Mouse (Mus musculus) kidney, embryonic 16.5 days (tissue): Measurements from ENCODE around the gene Bcl11a. TPM values are rescaled to one million over a fixed set of nuclear protein-coding genes. Genes with fewer than 3 reads are reported as not detected.

ENCODE experiments used
- ATAC-seq: fragments of 200-750 bp; cut with Nextera tagmentation; 2 replicates; pipeline ENCODE4 v1.8.0; 2017; ENCODE audit warnings: moderate TSS enrichment; ENCODE audit not compliant: low FRiP score, low TSS enrichment
- H3K27ac ChIP-seq: fragments of 300-500 bp; sonication (generic); 2 replicates; pipeline ENCODE4 v1.5.1; 2014; ENCODE audit warnings: low read length
- H3K27me3 ChIP-seq: fragments of 300-500 bp; sonication (generic); 2 replicates; pipeline ENCODE4 v1.6.1; 2014; ENCODE audit warnings: low read length, control low read depth, mixed read lengths; ENCODE audit not compliant: insufficient read depth
- H3K36me3 ChIP-seq: fragments of 300-500 bp; sonication (generic); 2 replicates; pipeline ENCODE4 v1.6.1; 2014; ENCODE audit warnings: low read length, control low read depth, mixed read lengths; ENCODE audit not compliant: insufficient read depth
- H3K4me1 ChIP-seq: fragments of 300-500 bp; sonication (generic); 2 replicates; pipeline ENCODE4 v1.6.1; 2014; ENCODE audit warnings: low read length, control low read depth, mixed read lengths; ENCODE audit not compliant: insufficient read depth
- H3K4me2 ChIP-seq: fragments of 300-500 bp; sonication (generic); replicated peaks from 2 replicates; pipeline ENCODE4 v1.6.1; 2014; ENCODE audit warnings: low read depth, low read length
- H3K4me3 ChIP-seq: fragments of 300-500 bp; sonication (generic); 2 replicates; pipeline ENCODE4 v1.5.1; 2014; ENCODE audit warnings: mild to moderate bottlenecking, low read length
- H3K9ac ChIP-seq: fragments of 300-500 bp; sonication (generic); replicated peaks from 2 replicates; pipeline ENCODE4 v1.6.1; 2014; ENCODE audit warnings: low read length
- H3K9me3 ChIP-seq: fragments of 300-500 bp; sonication (generic); 2 replicates; pipeline ENCODE4 v1.6.1; 2016; ENCODE audit warnings: low read length, control low read depth
- WGBS: fragments of 180-500 bp; shearing (Covaris S2); extraction: QIAGEN DNeasy Blood & Tissue Kit; methylation state at CpG from one replicate; pipeline ENCODE4 v1.1.7; 2014; 5-methylcytosine and 5-hydroxymethylcytosine counted together
- polyA plus RNA-seq: library from polyadenylated mRNA; unstranded; fragments of >200 nt; fragmentation: Nextera tagmentation; extraction: Ambion mirVana; gene quantifications from 2 replicates; pipeline ENCODE4 v1.2.1, GENCODE M21; 2015

Gene Bcl11a
- polyA plus RNA-seq, 1 experiment from 2014 or later, result 2.8 TPM

DNA sequence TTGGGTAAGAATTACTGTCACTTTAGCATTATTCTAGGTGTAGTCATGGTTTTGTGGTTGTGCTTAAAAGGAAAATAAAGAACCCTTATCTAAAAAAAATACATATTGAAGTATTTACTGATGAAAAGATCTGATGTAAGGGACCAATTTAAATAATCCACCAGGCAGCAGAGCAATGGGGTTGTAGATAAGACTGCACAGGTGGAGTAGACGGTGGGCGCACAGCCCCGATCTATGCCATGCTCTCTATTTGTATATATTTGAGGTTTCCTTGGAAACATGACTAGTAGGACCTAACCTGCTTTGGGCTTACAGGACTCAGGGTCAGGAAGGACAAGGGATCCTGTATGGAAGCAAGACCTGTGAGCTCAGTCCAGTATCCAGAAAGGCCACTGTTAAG is 31.5 kb downstream of the Bcl11a start:
- Histone ChIP-seq H3K9ac (no peak overlapping the region), H3K27ac (no peak overlapping the region), H3K4me3 (no peak overlapping the region), H3K4me2 (no peak overlapping the region), H3K27me3 (no peaks in the 10 kb centered on the region; the same call in 1 of the 2 replicates), H3K9me3 (no peaks in the 10 kb centered on the region), H3K36me3 (no peaks in the 10 kb centered on the region), H3K4me1 (no peaks in the 10 kb centered on the region)
- WGBS, result 86% methylated on average over 3 of the region's 3 CpGs
- ATAC-seq, result no peak

- Histone ChIP-seq H3K4me2 (no peak overlapping the region), H3K36me3 (no peaks in the 10 kb centered on the region), H3K9me3 (no peaks in the 10 kb centered on the region), H3K9ac (no peak overlapping the region), H3K27me3 (no peaks in the 10 kb centered on the region; the same call in 1 of the 2 replicates), H3K4me1 (no peaks in the 10 kb centered on the region), H3K27ac (no peak overlapping the region), H3K4me3 (no peak overlapping the region)
- ATAC-seq, result no peak
- WGBS, result 88% methylated on average over 2 of the region's 2 CpGs
These were observed 32.3 kb downstream of the Bcl11a start for GRCm38 (mm10) chr11:24110113-24110512.

DNA sequence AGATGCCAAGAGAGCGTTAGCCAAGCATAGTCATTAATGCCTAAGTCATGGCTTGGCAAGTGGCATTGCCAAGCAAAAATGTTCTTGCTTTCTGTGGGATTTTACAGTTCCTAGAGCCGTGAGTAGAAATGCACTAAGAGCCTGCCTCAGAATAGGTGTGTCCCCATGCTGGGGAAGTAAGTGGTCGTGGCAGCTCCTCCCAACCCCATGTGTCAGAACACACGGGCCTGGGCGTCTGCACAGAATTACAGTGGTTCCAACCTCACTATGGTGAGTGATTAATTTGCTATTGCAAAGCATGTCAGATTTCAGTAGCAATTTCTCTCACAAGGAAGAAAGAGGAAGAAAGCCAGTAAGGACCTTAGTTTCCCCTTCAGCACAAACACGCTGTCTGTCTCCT is 33.9 kb downstream of the Bcl11a start:
- Histone ChIP-seq H3K4me1 (no peaks in the 10 kb centered on the region), H3K9ac (no peak overlapping the region), H3K36me3 (no peaks in the 10 kb centered on the region), H3K27me3 (no peaks in the 10 kb centered on the region), H3K27ac (no peak overlapping the region), H3K4me3 (no peak overlapping the region), H3K9me3 (no peaks in the 10 kb centered on the region), H3K4me2 (no peak overlapping the region)
- WGBS, result 62% methylated on average over 6 of the region's 6 CpGs
- ATAC-seq, result no peak

- H3K4me1 ChIP-seq, result peaks cover 7% of the 10 kb centered on the region; the same call in 1 of the 2 replicates
- H3K36me3 ChIP-seq, result no peaks in the 10 kb centered on the region
- no peak for ATAC-seq
- no peak overlapping the region for H3K4me2 ChIP-seq
- H3K4me3 ChIP-seq, result no peak overlapping the region
- 76% methylated on average over 12 of the region's 12 CpGs for WGBS
- H3K27me3 ChIP-seq, result no peaks in the 10 kb centered on the region
- no peaks in the 10 kb centered on the region for H3K9me3 ChIP-seq
- no peak overlapping the region for H3K9ac ChIP-seq
- H3K27ac ChIP-seq, result 0 out of 2 replicates have a peak overlapping the region, but pooled peaks have one; percentile 20
These were observed 37.3 kb downstream of the Bcl11a start for GRCm38 (mm10) chr11:24115017-24115752.

- no peak overlapping the region for H3K4me3 ChIP-seq
- H3K4me1 ChIP-seq, result peaks cover 7% of the 10 kb centered on the region; the same call in 1 of the 2 replicates
- WGBS, result 94% methylated on average over 2 of the region's 2 CpGs
- no peak overlapping the region for H3K9ac ChIP-seq
- no peaks in the 10 kb centered on the region for H3K9me3 ChIP-seq
- no peaks in the 10 kb centered on the region for H3K36me3 ChIP-seq
- no peak overlapping the region for H3K27ac ChIP-seq
- H3K27me3 ChIP-seq, result no peaks in the 10 kb centered on the region
- ATAC-seq, result no peak
- H3K4me2 ChIP-seq, result no peak overlapping the region
These were observed 38.2 kb downstream of the Bcl11a start for GRCm38 (mm10) chr11:24116041-24116440.

- no peak overlapping the region for H3K4me2 ChIP-seq
- no peak overlapping the region for H3K9ac ChIP-seq
- no peaks in the 10 kb centered on the region for H3K36me3 ChIP-seq
- no peaks in the 10 kb centered on the region for H3K27me3 ChIP-seq
- WGBS, result 75% methylated on average over 7 of the region's 7 CpGs
- no peak overlapping the region for H3K4me3 ChIP-seq
- no peak for ATAC-seq
- no peak overlapping the region for H3K27ac ChIP-seq
- peaks cover 7% of the 10 kb centered on the region; the same call in 1 of the 2 replicates for H3K4me1 ChIP-seq
- no peaks in the 10 kb centered on the region for H3K9me3 ChIP-seq
These were observed 38.9 kb downstream of the Bcl11a start for GRCm38 (mm10) chr11:24116582-24117318.

DNA sequence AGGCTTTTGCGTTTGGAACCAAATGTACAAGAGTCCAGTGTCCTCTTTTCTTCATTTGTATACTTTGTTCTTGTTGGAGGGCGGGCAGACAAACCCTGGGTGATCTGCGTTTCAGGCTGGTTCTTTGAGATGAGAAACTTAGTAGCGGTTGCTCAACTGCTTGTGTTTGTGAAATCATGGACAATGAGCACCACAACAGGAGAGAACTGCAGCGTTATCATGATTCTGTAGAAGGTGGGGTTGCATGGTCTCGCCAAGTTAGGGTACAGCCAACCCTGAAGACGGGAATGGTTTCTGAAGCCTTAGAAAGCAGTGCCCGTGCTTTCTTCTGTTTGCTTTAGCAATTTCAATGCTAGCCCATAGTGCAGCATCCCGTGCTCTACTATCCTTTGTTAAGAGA is 43.3 kb downstream of the Bcl11a start:
- H3K4me1 ChIP-seq, result peaks cover 7% of the 10 kb centered on the region; the same call in 1 of the 2 replicates
- H3K9me3 ChIP-seq, result no peaks in the 10 kb centered on the region
- H3K27me3 ChIP-seq, result no peaks in the 10 kb centered on the region; the same call in 1 of the 2 replicates
- no peaks in the 10 kb centered on the region for H3K36me3 ChIP-seq
- no peak overlapping the region for H3K4me2 ChIP-seq
- no peak overlapping the region for H3K27ac ChIP-seq
- no peak overlapping the region for H3K4me3 ChIP-seq
- no peak for ATAC-seq
- 92% methylated on average over 9 of the region's 9 CpGs for WGBS
- H3K9ac ChIP-seq, result no peak overlapping the region

- no peak overlapping the region for H3K4me2 ChIP-seq
- no peaks in the 10 kb centered on the region for H3K36me3 ChIP-seq
- peaks cover 7% of the 10 kb centered on the region; the same call in 1 of the 2 replicates for H3K4me1 ChIP-seq
- no peak overlapping the region for H3K4me3 ChIP-seq
- H3K27ac ChIP-seq, result no peak overlapping the region
- H3K27me3 ChIP-seq, result no peaks in the 10 kb centered on the region; the same call in 1 of the 2 replicates
- ATAC-seq, result no peak
- 83% methylated on average over 7 of the region's 7 CpGs for WGBS
- H3K9me3 ChIP-seq, result no peaks in the 10 kb centered on the region
- H3K9ac ChIP-seq, result no peak overlapping the region
These were observed 45.0 kb downstream of the Bcl11a start for GRCm38 (mm10) chr11:24122899-24123298.

DNA sequence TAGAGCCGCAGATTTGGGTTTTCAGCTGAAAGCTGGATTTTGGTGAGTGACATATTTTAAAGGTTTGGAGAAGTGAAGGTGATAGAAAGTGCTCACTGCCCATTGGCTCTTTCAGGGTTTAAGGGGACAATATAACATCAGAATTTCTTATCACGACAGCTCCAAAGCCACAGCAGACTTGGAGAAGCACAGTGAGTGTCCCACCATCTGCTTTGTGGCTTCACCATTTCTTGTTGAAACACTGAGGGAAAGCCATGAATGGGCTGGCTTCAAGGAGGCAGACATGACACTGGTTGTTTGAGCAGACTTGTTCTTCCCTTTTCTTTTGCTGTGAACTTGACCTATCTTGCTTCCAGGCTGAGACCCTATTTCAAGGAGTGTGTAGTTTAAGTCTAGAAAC is 46.1 kb downstream of the Bcl11a start:
- ATAC-seq, result no peak
- H3K36me3 ChIP-seq, result no peaks in the 10 kb centered on the region
- H3K4me1 ChIP-seq, result peaks cover 5% of the 10 kb centered on the region; the same call in 1 of the 2 replicates
- no peak overlapping the region for H3K4me3 ChIP-seq
- no peak overlapping the region for H3K9ac ChIP-seq
- no peaks in the 10 kb centered on the region; the same call in 1 of the 2 replicates for H3K27me3 ChIP-seq
- H3K4me2 ChIP-seq, result no peak overlapping the region
- H3K27ac ChIP-seq, result no peak overlapping the region
- 90% methylated on average over 2 of the region's 2 CpGs for WGBS
- no peaks in the 10 kb centered on the region for H3K9me3 ChIP-seq

GRCm38 (mm10) chr11:24125098-24125497 is 47.2 kb downstream of the Bcl11a start:
- no peak overlapping the region for H3K4me3 ChIP-seq
- H3K27ac ChIP-seq, result no peak overlapping the region
- no peak for ATAC-seq
- H3K27me3 ChIP-seq, result no peaks in the 10 kb centered on the region; the same call in 1 of the 2 replicates
- no peaks in the 10 kb centered on the region for H3K4me1 ChIP-seq
- H3K9me3 ChIP-seq, result no peaks in the 10 kb centered on the region
- no peaks in the 10 kb centered on the region for H3K36me3 ChIP-seq
- no peak overlapping the region for H3K4me2 ChIP-seq
- no peak overlapping the region for H3K9ac ChIP-seq
- 82% methylated on average over 6 of the region's 6 CpGs for WGBS
